Mouse (Mus musculus): ENCODE measurements around the gene Nsl1. TPM values are rescaled to one million over a fixed set of nuclear protein-coding genes. Genes with fewer than 3 reads are reported as not detected.

Nsl1 gene
- total RNA-seq, 2 experiments from 2014 or later, result 0.60 to 1.2 TPM

DNA sequence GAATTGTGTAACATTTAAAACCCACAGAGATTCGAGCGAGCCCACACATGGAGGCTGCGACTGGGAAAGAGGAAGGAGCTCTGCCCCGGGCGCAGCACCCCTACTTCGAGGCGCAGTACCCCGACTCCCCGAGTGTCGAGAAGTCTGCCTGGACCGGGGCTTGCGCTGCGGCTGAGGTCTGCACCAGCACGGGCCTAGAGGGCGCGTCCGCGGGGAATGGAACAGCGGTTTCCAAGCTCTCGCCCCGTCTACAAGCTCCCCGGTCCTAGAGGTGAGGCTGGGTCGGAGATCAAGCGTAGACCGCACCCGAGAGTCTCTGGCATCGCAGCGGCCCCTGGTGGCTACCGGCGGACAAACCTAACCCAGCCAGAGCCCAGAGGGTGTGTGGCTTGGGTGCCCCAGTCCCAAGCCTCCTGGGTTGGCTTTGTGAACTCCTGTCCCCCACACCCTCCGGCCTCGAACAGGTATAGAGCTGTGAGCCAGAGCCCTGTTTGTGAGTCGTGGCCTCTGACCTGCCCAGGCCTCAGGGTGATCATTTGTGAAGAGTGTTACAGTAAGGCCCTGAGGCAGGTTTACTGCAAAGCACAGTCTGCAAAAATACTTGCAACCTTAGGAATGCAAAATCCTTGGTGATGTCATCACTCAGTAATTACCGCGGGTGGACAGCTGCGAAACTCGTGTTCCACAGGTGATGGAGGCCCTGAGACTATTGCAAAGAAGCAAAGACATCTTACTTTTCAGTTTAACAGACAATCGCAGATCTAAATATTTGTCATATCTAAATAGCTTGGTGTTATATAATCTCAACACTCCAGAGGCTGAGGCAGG is 63.2 kb downstream of the Nsl1 start:
- peak in 1 of 2 experiments; percentile 29 for DNase-seq (ENCODE audit: low spot score in 2 of 2)

- no peak for DNase-seq (ENCODE audit: low spot score in 2 of 2)
Observed at GRCm38 (mm10) chr1:191131692-191132091, 68.9 kb downstream of the Nsl1 start.

DNA sequence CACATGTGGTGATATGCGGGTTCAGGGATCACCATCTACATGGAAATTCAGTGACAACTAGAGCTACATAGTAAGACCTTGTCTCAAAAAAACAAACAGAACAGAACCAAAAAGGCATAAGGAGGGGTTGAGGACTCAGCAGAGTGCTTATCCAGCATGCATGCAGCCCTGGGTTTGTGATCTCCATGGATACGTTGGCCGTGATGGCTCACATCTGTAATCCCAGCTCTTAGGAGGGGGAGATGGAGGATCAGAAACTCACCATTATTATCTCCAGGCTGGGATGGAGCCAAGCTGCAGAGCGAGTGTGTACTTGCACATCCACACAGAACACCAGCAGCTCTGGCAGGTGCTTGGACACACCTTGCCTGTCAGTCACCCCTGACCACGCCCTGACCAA is 69.4 kb downstream of the Nsl1 start:
- no peak for DNase-seq (ENCODE audit: low spot score in 2 of 2)

GRCm38 (mm10) chr1:191132934-191133333 is 70.1 kb downstream of the Nsl1 start:
- DNase-seq (ENCODE audit: low spot score in 2 of 2), result no peak

DNA sequence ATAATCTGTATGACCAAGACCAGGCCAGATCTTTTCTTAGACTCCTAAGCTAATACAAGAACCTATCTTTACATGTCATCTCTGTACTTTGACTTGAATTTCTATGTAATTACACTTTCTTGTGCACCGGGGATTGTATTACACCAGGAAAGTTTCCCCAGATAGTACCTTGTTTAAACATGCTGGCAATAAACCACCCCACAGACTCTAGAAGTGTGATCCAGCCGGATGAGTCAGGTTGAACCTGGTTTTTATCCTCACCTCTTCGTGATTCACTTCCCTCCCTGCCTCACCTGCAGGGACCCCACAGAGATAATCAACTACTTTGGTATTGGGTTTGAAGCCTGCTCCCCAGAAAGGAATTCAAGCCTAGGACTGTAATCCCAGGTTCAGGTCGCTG is 72.6 kb downstream of the Nsl1 start:
- no peak for DNase-seq (ENCODE audit: low spot score in 2 of 2)

Other genes with a start within 250 kb of the Nsl1 start
- 10 to 100 TPM; 54.8 to 59.9 TPM for gene Rps6kc1, start 151.2 kb upstream of the Nsl1 start, total RNA-seq (2021)
- gene Angel2, start 137.9 kb upstream of the Nsl1 start, total RNA-seq (2021), result 10 to 100 TPM; 47.4 to 49.0 TPM
- 1 to 10 TPM; 6.4 to 7.4 TPM for gene Vash2, start 83.7 kb upstream of the Nsl1 start, total RNA-seq (2021)
- 10 to 100 TPM; 18.6 to 21.6 TPM for gene Flvcr1, start 36.9 kb upstream of the Nsl1 start, total RNA-seq (2021)
- gene Spata45, start 26.4 kb upstream of the Nsl1 start, total RNA-seq (2021), result not detected
- 10 to 100 TPM; 30.0 to 42.1 TPM for gene Tatdn3, start 80 bp upstream of the Nsl1 start, total RNA-seq (2021)
- gene Batf3, start 34.8 kb downstream of the Nsl1 start, total RNA-seq (2021), result not detected
- not detected for gene Fam71a, start 101.8 kb downstream of the Nsl1 start, total RNA-seq (2021)
- gene Atf3, start 155.0 kb downstream of the Nsl1 start, total RNA-seq (2021), result under 1 TPM; 0.79 to 0.90 TPM

Measured in layer of hippocampus, postnatal 14 days (tissue).